Mouse (Mus musculus): Measurements from ENCODE around the gene Card10. TPM values are rescaled to one million over a fixed set of nuclear protein-coding genes. Genes with fewer than 3 reads are reported as not detected.

Card10 gene
- polyA plus RNA-seq, 2 experiments = 1.1 to 2.2 TPM

DNA sequence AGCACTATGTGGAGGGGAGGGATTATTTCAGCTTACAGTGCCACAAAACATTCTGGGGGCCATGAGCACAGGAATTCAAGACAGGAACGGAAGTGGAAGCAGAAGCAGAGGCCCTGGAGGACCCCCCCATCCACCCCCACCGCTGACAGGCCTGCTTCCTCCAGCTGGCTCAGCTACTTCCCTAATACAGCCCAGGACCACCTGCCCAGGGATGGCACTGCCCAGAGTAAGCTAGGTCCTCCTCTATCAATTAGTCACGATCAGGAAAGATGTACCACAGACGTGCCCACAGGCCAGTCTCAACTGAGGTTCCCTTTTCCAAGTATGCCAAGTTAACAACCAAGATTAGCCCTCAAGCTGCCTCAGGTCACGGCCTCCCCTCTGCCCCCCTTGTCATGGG is 48.7 kb downstream of the Card10 start:
- no peaks in the 10 kb centered on the region for H3K27me3 ChIP-seq (ENCODE audit: control insufficient read depth, insufficient read depth, low read length)
- no peaks in the 10 kb centered on the region for H3K9me3 ChIP-seq (ENCODE audit: control insufficient read depth, low read length)
- no peaks in the 10 kb centered on the region for H3K4me1 ChIP-seq (replicated peaks; ENCODE audit: control insufficient read depth in 2 of 2, insufficient read depth in 2 of 2, low read length in 1 of 2)
- 21% methylated on average over 5 of the region's 5 CpGs for WGBS (ENCODE audit: insufficient replicate concordance)
- H3K4me2 ChIP-seq (ENCODE audit: low read depth) = no peak overlapping the region
- no peak overlapping the region for H3K4me3 ChIP-seq (ENCODE audit: insufficient read depth in 1 of 2, low read depth in 2 of 2, low read length in 2 of 2)
- no peak overlapping the region for H3K9ac ChIP-seq (replicated peaks)
- H3K36me3 ChIP-seq (replicated peaks; ENCODE audit: control insufficient read depth, insufficient read depth, low read depth) = no peaks in the 10 kb centered on the region
- no peak for ATAC-seq (ENCODE audit: insufficient read depth)
- DNase-seq (ENCODE audit: low read depth in 3 of 3, low spot score in 3 of 3) = no peak
- no peak for TF ChIP-seq EP300 (IDR thresholded peaks at IDR 0.05; ENCODE audit: low read depth)
- TF ChIP-seq CTCF (IDR thresholded peaks at IDR 0.05; ENCODE audit: low read depth) = no peak
- H3K27ac ChIP-seq = no peak overlapping the region

DNA sequence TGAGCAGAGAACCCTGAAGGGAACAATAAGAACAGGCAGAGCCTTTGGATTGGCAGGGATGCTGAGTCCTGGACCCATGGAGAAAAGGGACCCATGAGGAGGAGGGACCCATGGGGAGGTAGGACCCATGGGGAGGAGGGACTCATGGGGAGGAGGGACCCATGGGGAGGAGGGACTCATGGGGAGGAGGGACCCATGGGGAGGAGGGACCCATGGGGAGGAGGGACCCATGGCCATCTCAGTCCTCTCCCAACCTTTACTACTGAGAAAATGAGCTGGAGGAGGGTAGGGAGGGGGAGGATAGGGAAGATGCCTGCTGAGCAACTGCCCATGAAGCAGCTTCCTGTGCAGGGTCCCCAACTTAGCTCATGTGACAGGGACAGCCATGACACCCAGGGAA is 49.9 kb downstream of the Card10 start:
- DNase-seq (ENCODE audit: low read depth in 3 of 3, low spot score in 3 of 3) = peak in 1 of 3 experiments; percentile 44
- H3K4me2 ChIP-seq (ENCODE audit: low read depth) = no peak overlapping the region
- H3K4me1 ChIP-seq (replicated peaks; ENCODE audit: control insufficient read depth in 2 of 2, insufficient read depth in 2 of 2, low read length in 1 of 2) = no peaks in the 10 kb centered on the region
- no peak overlapping the region for H3K9ac ChIP-seq (replicated peaks)
- no peaks in the 10 kb centered on the region for H3K36me3 ChIP-seq (replicated peaks; ENCODE audit: control insufficient read depth, insufficient read depth, low read depth)
- no peak for ATAC-seq (ENCODE audit: insufficient read depth)
- TF ChIP-seq EP300 (IDR thresholded peaks at IDR 0.05; ENCODE audit: low read depth) = no peak
- no peak for TF ChIP-seq CTCF (IDR thresholded peaks at IDR 0.05; ENCODE audit: low read depth)
- H3K9me3 ChIP-seq (ENCODE audit: control insufficient read depth, low read length) = no peaks in the 10 kb centered on the region
- H3K27me3 ChIP-seq (ENCODE audit: control insufficient read depth, insufficient read depth, low read length) = no peaks in the 10 kb centered on the region
- no peak overlapping the region for H3K4me3 ChIP-seq (ENCODE audit: insufficient read depth in 1 of 2, low read depth in 2 of 2, low read length in 2 of 2)
- H3K27ac ChIP-seq = no peak overlapping the region

GRCm38 (mm10) chr15:78750608-78751350 is 52.1 kb downstream of the Card10 start:
- no peaks in the 10 kb centered on the region for H3K9me3 ChIP-seq (ENCODE audit: control insufficient read depth, low read length)
- H3K27me3 ChIP-seq (ENCODE audit: control insufficient read depth, insufficient read depth, low read length) = no peaks in the 10 kb centered on the region
- H3K4me1 ChIP-seq (replicated peaks; ENCODE audit: control insufficient read depth in 2 of 2, insufficient read depth in 2 of 2, low read length in 1 of 2) = no peaks in the 10 kb centered on the region
- WGBS (ENCODE audit: insufficient replicate concordance) = 53% methylated on average over 6 of the region's 6 CpGs
- no peak overlapping the region for H3K4me2 ChIP-seq (ENCODE audit: low read depth)
- no peak overlapping the region for H3K4me3 ChIP-seq (ENCODE audit: insufficient read depth in 1 of 2, low read depth in 2 of 2, low read length in 2 of 2)
- ATAC-seq (ENCODE audit: insufficient read depth) (no peak), DNase-seq (ENCODE audit: low read depth in 3 of 3, low spot score in 3 of 3) (no peak)
- H3K27ac ChIP-seq = no peak overlapping the region
- TF ChIP-seq EP300 (IDR thresholded peaks at IDR 0.05; ENCODE audit: low read depth) (no peak), CTCF (IDR thresholded peaks at IDR 0.05; ENCODE audit: low read depth) (no peak)
- H3K36me3 ChIP-seq (replicated peaks; ENCODE audit: control insufficient read depth, insufficient read depth, low read depth) = no peaks in the 10 kb centered on the region
- no peak overlapping the region for H3K9ac ChIP-seq (replicated peaks)

DNA sequence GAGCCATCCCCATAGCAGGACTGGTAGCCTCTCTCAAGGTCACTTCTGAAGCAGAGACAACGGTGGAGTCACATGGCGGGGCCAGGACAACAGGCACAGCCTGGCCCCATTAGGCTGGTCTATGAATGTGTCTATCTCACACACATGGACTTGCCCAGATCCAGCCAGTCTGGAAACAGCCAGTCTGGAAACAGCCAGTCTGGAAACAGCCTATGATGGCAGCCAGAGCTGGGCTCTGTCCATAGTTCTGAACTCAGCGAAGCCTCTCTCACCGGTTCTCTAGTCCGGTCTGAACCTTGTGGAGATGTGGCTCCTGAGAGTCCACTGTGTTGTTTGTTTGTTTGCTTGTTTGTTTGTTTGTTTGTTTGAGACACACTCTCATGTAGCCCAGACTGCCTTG is 53.0 kb downstream of the Card10 start:
- H3K27ac ChIP-seq = no peak overlapping the region
- H3K27me3 ChIP-seq (ENCODE audit: control insufficient read depth, insufficient read depth, low read length) = no peaks in the 10 kb centered on the region
- H3K9ac ChIP-seq (replicated peaks) = no peak overlapping the region
- no peaks in the 10 kb centered on the region for H3K36me3 ChIP-seq (replicated peaks; ENCODE audit: control insufficient read depth, insufficient read depth, low read depth)
- ATAC-seq (ENCODE audit: insufficient read depth) (no peak), DNase-seq (ENCODE audit: low read depth in 3 of 3, low spot score in 3 of 3) (no peak)
- no peak overlapping the region for H3K4me3 ChIP-seq (ENCODE audit: insufficient read depth in 1 of 2, low read depth in 2 of 2, low read length in 2 of 2)
- no peak overlapping the region for H3K4me2 ChIP-seq (ENCODE audit: low read depth)
- 70% methylated on average over 5 of the region's 5 CpGs for WGBS (ENCODE audit: insufficient replicate concordance)
- H3K9me3 ChIP-seq (ENCODE audit: control insufficient read depth, low read length) = no peaks in the 10 kb centered on the region
- H3K4me1 ChIP-seq (replicated peaks; ENCODE audit: control insufficient read depth in 2 of 2, insufficient read depth in 2 of 2, low read length in 1 of 2) = no peaks in the 10 kb centered on the region
- no peak for TF ChIP-seq CTCF (IDR thresholded peaks at IDR 0.05; ENCODE audit: low read depth)
- no peak for TF ChIP-seq EP300 (IDR thresholded peaks at IDR 0.05; ENCODE audit: low read depth)

- H3K27ac ChIP-seq = no peak overlapping the region
- no peak overlapping the region for H3K9ac ChIP-seq (replicated peaks)
- whole genome bisulfite sequencing (ENCODE audit: insufficient replicate concordance) = 3% methylated on average over 5 of the region's 5 CpGs
- peak in 1 of 3 experiments; percentile 19 for DNase-seq (ENCODE audit: low read depth in 3 of 3, low spot score in 3 of 3)
- no peak overlapping the region for H3K4me2 ChIP-seq (ENCODE audit: low read depth)
- no peak for TF ChIP-seq EP300 (IDR thresholded peaks at IDR 0.05; ENCODE audit: low read depth)
- peak; percentile 97 for TF ChIP-seq CTCF (IDR thresholded peaks at IDR 0.05; ENCODE audit: low read depth)
- no peaks in the 10 kb centered on the region for H3K36me3 ChIP-seq (replicated peaks; ENCODE audit: control insufficient read depth, insufficient read depth, low read depth)
- no peaks in the 10 kb centered on the region for H3K4me1 ChIP-seq (replicated peaks; ENCODE audit: control insufficient read depth in 2 of 2, insufficient read depth in 2 of 2, low read length in 1 of 2)
- H3K4me3 ChIP-seq (ENCODE audit: insufficient read depth in 1 of 2, low read depth in 2 of 2, low read length in 2 of 2) = no peak overlapping the region
- no peaks in the 10 kb centered on the region for H3K27me3 ChIP-seq (ENCODE audit: control insufficient read depth, insufficient read depth, low read length)
- ATAC-seq (ENCODE audit: insufficient read depth) = no peak
- no peaks in the 10 kb centered on the region for H3K9me3 ChIP-seq (ENCODE audit: control insufficient read depth, low read length)
These were observed 58.6 kb downstream of the Card10 start for GRCm38 (mm10) chr15:78744206-78744605.
